Mouse (Mus musculus) liver (tissue): ENCODE results near the gene Hist1h2ap.
A peak's percentile ranks its signal among the peaks of the same experiment; 100 is the strongest.
"Not testable (repeated sequence)": the region's sequence is repeated elsewhere in the genome, so short reads cannot be mapped to it uniquely, and the experiment has no call there.

Source experiments
- DNase-seq: peaks from one replicate; pipeline ENCODE4 v3.0.0-alpha.2; 2020; ENCODE audit warnings: mixed read lengths

Hist1h2ap gene

GRCm38 (mm10) chr13:21803058-21803457 lies 30.2 kb downstream of the Hist1h2ap start:
- DNase-seq, result not testable (repeated sequence)

- DNase-seq, result not testable (repeated sequence)
These were observed 36.1 kb downstream of the Hist1h2ap start for GRCm38 (mm10) chr13:21797163-21797562.

- DNase-seq, result no peak
These were observed 37.7 kb downstream of the Hist1h2ap start for GRCm38 (mm10) chr13:21795584-21795983.

GRCm38 (mm10) chr13:21790601-21791283 lies 42.6 kb downstream of the Hist1h2ap start:
- DNase-seq, result peak; percentile 13

GRCm38 (mm10) chr13:21789925-21790324 lies 43.4 kb downstream of the Hist1h2ap start:
- no peak for DNase-seq

GRCm38 (mm10) chr13:21787760-21788593 lies 45.3 kb downstream of the Hist1h2ap start:
- no peak for DNase-seq

- peak; percentile 92 for DNase-seq
These were observed 46.2 kb downstream of the Hist1h2ap start, which contains the start of the genes Hist1h2an and Hist1h2bp for GRCm38 (mm10) chr13:21786899-21787629. Hist1h2an (minus strand) TSS chr13:21787218. Hist1h2bp (plus strand) TSS chr13:21787461.

- peak; percentile 40 for DNase-seq
These were observed 47.0 kb downstream of the Hist1h2ap start for GRCm38 (mm10) chr13:21786189-21786898.

GRCm38 (mm10) chr13:21784311-21784710 lies 49.0 kb downstream of the Hist1h2ap start:
- peak; percentile 20 for DNase-seq

GRCm38 (mm10) chr13:21783734-21784161 lies 49.6 kb downstream of the Hist1h2ap start:
- DNase-seq, result peak; percentile 77

- DNase-seq, result peak; percentile 70
These were observed 50.1 kb downstream of the Hist1h2ap start, which contains the start of gene Hist1h3i for GRCm38 (mm10) chr13:21783255-21783617. Hist1h3i (minus strand) TSS chr13:21783370.
